Mouse (Mus musculus) embryonic facial prominence, embryonic 14.5 days (tissue): Measurements from ENCODE around the gene Dtnb. TPM values are rescaled to one million over a fixed set of nuclear protein-coding genes. Genes with fewer than 3 reads are reported as not detected.
A peak's percentile ranks its signal among the peaks of the same experiment; 100 is the strongest.

Source experiments
- ATAC-seq: fragments of 200-750 bp; cut with Nextera tagmentation; 2 replicates; pipeline ENCODE4 v1.8.0; 2017; ENCODE audit warnings: low read depth, moderate number of reproducible peaks, moderate TSS enrichment
- DNase-seq: peaks from one replicate; pipeline ENCODE4 v3.0.0-alpha.2; 2015; ENCODE audit warnings: low spot score
- H3K27ac ChIP-seq: fragments of 300-500 bp; sonication (generic); replicated peaks from 2 replicates; pipeline ENCODE4 v1.5.1; 2014; ENCODE audit warnings: low read depth, mild to moderate bottlenecking, low read length, moderate library complexity
- H3K27me3 ChIP-seq: fragments of 300-500 bp; sonication (generic); replicated peaks from 2 replicates; pipeline ENCODE4 v1.6.1; 2014; ENCODE audit warnings: low read length; ENCODE audit not compliant: control insufficient read depth, insufficient read depth
- H3K36me3 ChIP-seq: fragments of 300-500 bp; sonication (generic); 2 replicates; pipeline ENCODE4 v1.6.1; 2014; ENCODE audit warnings: low read length, mixed read lengths; ENCODE audit not compliant: control insufficient read depth, insufficient read depth
- H3K4me1 ChIP-seq: fragments of 300-500 bp; sonication (generic); 2 replicates; pipeline ENCODE4 v1.6.1; 2014; ENCODE audit warnings: antibody characterized with exemption, low read length; ENCODE audit not compliant: control insufficient read depth, insufficient read depth
- H3K4me2 ChIP-seq: fragments of 300-500 bp; sonication (generic); 2 replicates; pipeline ENCODE4 v1.6.1; 2014; ENCODE audit warnings: low read depth, mild to moderate bottlenecking, low read length, moderate library complexity, mixed read lengths
- H3K4me3 ChIP-seq: fragments of 300-500 bp; sonication (generic); 2 replicates; pipeline ENCODE4 v1.5.1; 2014; ENCODE audit warnings: low read depth, mild to moderate bottlenecking, low read length
- H3K9ac ChIP-seq: fragments of 300-500 bp; sonication (generic); 2 replicates; pipeline ENCODE4 v1.6.1; 2014; ENCODE audit warnings: low read depth, mild to moderate bottlenecking, low read length, moderate library complexity, mixed read lengths
- H3K9me3 ChIP-seq: fragments of 300-500 bp; sonication (generic); 2 replicates; pipeline ENCODE4 v1.6.1; 2016; ENCODE audit warnings: low read length; ENCODE audit not compliant: control insufficient read depth
- WGBS: fragments of 180-500 bp; shearing (Covaris S2); extraction: QIAGEN DNeasy Blood & Tissue Kit; methylation state at CpG from one replicate; pipeline ENCODE4 v1.1.7; 2014; 5-methylcytosine and 5-hydroxymethylcytosine counted together
- polyA plus RNA-seq: library from polyadenylated mRNA; unstranded; fragments of >200 nt; fragmentation: Nextera tagmentation; extraction: Ambion mirVana; gene quantifications from 2 replicates; pipeline ENCODE4 v1.2.1, GENCODE M21; 2014

The Dtnb gene
- polyA plus RNA-seq, 1 experiment from 2014 or later, result 27.4 TPM

- ATAC-seq, result no peak
- 80% methylated on average over 6 of the region's 6 CpGs for WGBS
- Histone ChIP-seq H3K9me3 (no peaks in the 10 kb centered on the region), H3K9ac (no peak overlapping the region), H3K27ac (no peak overlapping the region), H3K4me3 (no peak overlapping the region), H3K36me3 (no peaks in the 10 kb centered on the region), H3K4me2 (no peak overlapping the region), H3K27me3 (no peaks in the 10 kb centered on the region), H3K4me1 (no peaks in the 10 kb centered on the region)
- DNase-seq, result no peak
Observed at GRCm38 (mm10) chr12:3561032-3561431, 11.1 kb upstream of the Dtnb start.

- Histone ChIP-seq H3K4me1 (no peaks in the 10 kb centered on the region), H3K27ac (no peak overlapping the region), H3K4me2 (no peak overlapping the region), H3K9me3 (no peaks in the 10 kb centered on the region), H3K4me3 (no peak overlapping the region), H3K36me3 (no peaks in the 10 kb centered on the region), H3K9ac (no peak overlapping the region), H3K27me3 (no peaks in the 10 kb centered on the region)
- WGBS, result 92% methylated on average over 10 of the region's 10 CpGs
- ATAC-seq, result no peak
- no peak for DNase-seq
Observed at GRCm38 (mm10) chr12:3562806-3563205, 9.4 kb upstream of the Dtnb start.

GRCm38 (mm10) chr12:3563659-3564058 lies 8.5 kb upstream of the Dtnb start:
- Histone ChIP-seq H3K4me2 (no peak overlapping the region), H3K27ac (no peak overlapping the region), H3K9me3 (no peaks in the 10 kb centered on the region), H3K27me3 (no peaks in the 10 kb centered on the region), H3K36me3 (no peaks in the 10 kb centered on the region), H3K4me1 (no peaks in the 10 kb centered on the region), H3K4me3 (no peak overlapping the region), H3K9ac (no peak overlapping the region)
- ATAC-seq (no peak), DNase-seq (no peak)
- 85% methylated on average over 4 of the region's 4 CpGs for WGBS

- WGBS, result 59% methylated on average over 5 of the region's 5 CpGs
Observed at GRCm38 (mm10) chr12:3568461-3568991, 3.7 kb upstream of the Dtnb start.

GRCm38 (mm10) chr12:3570711-3571400 lies 1.3 kb upstream of the Dtnb start:
- Histone ChIP-seq H3K4me3 (no peak overlapping the region), H3K4me1 (peaks cover 9% of the 10 kb centered on the region; the same call in 1 of the 2 replicates), H3K9ac (no peak overlapping the region), H3K4me2 (no peak overlapping the region), H3K36me3 (no peaks in the 10 kb centered on the region), H3K27ac (no peak overlapping the region), H3K27me3 (no peaks in the 10 kb centered on the region), H3K9me3 (no peaks in the 10 kb centered on the region)
- DNase-seq (no peak), ATAC-seq (no peak)
- 84% methylated on average over 4 of the region's 4 CpGs for WGBS

More at GRCm38 (mm10) chr12:3568461-3568991, 3.7 kb upstream of the Dtnb start:
- Histone ChIP-seq H3K27ac (no peak overlapping the region), H3K9ac (no peak overlapping the region), H3K4me1 (peaks cover 4% of the 10 kb centered on the region; the same call in 1 of the 2 replicates), H3K4me2 (no peak overlapping the region), H3K9me3 (no peaks in the 10 kb centered on the region), H3K27me3 (no peaks in the 10 kb centered on the region), H3K4me3 (no peak overlapping the region), H3K36me3 (no peaks in the 10 kb centered on the region)
- no peak for ATAC-seq
- no peak for DNase-seq

GRCm38 (mm10) chr12:3572581-3573397 lies 608 bp downstream of the Dtnb start:
- no peaks in the 10 kb centered on the region for H3K36me3 ChIP-seq
- H3K9ac ChIP-seq, result peak overlapping the region; percentile 96
- no peaks in the 10 kb centered on the region for H3K27me3 ChIP-seq
- DNase-seq, result peak; percentile 69
- H3K27ac ChIP-seq, result peak overlapping the region; percentile 93
- H3K4me3 ChIP-seq, result peak overlapping the region; percentile 91
- ATAC-seq, result peak; percentile 82
- under 1% methylated on average over 17 of the region's 53 CpGs for WGBS
- H3K9me3 ChIP-seq, result no peaks in the 10 kb centered on the region
- peaks cover 9% of the 10 kb centered on the region; the same call in 1 of the 2 replicates for H3K4me1 ChIP-seq
- H3K4me2 ChIP-seq, result peak overlapping the region; percentile 87

GRCm38 (mm10) chr12:3573410-3573809 lies 1.2 kb downstream of the Dtnb start:
- Histone ChIP-seq H3K27me3 (no peaks in the 10 kb centered on the region), H3K36me3 (no peaks in the 10 kb centered on the region), H3K9me3 (no peaks in the 10 kb centered on the region), H3K4me1 (peaks cover 9% of the 10 kb centered on the region; the same call in 1 of the 2 replicates), H3K4me2 (peak overlapping the region; percentile 87), H3K4me3 (peak overlapping the region; percentile 91), H3K9ac (peak overlapping the region; percentile 96), H3K27ac (peak overlapping the region; percentile 93; the same call in 1 of the 2 replicates)
- DNase-seq (no peak), ATAC-seq (no peak)
- WGBS, result 32% methylated on average over 6 of the region's 6 CpGs

GRCm38 (mm10) chr12:3574670-3575069 lies 2.5 kb downstream of the Dtnb start:
- no peak overlapping the region for H3K4me2 ChIP-seq
- H3K27ac ChIP-seq, result no peak overlapping the region
- 88% methylated on average over 4 of the region's 4 CpGs for WGBS
- ATAC-seq, result no peak
- no peak overlapping the region for H3K9ac ChIP-seq
- no peaks in the 10 kb centered on the region for H3K27me3 ChIP-seq
- H3K9me3 ChIP-seq, result no peaks in the 10 kb centered on the region
- no peak overlapping the region for H3K4me3 ChIP-seq
- peaks cover 9% of the 10 kb centered on the region; the same call in 1 of the 2 replicates for H3K4me1 ChIP-seq
- no peaks in the 10 kb centered on the region for H3K36me3 ChIP-seq
- no peak for DNase-seq
